Mouse (Mus musculus) heart, embryonic 13.5 days (tissue): ENCODE measurements at regions not wholly inside any gene's neighbourhood (a gene's known extent, or its start where the extent isn't known, plus 50 kb on each side); places are given as distances from the start of the nearest gene placed in this dataset.
"Not testable (repeated sequence)": the region's sequence is repeated elsewhere in the genome, so short reads cannot be mapped to it uniquely, and the experiment has no call there.

Experiments
- ATAC-seq: fragments of 200-750 bp; cut with Nextera tagmentation; 2 replicates; pipeline ENCODE4 v1.8.0; 2017; ENCODE audit warnings: moderate TSS enrichment; ENCODE audit not compliant: insufficient number of reproducible peaks, low FRiP score, low TSS enrichment; ENCODE audit errors: extremely low read depth
- H3K27ac ChIP-seq: fragments of 300-500 bp; sonication (generic); replicated peaks from 2 replicates; pipeline ENCODE4 v1.5.1; 2015; ENCODE audit warnings: moderate library complexity, mild to moderate bottlenecking, inconsistent platforms
- H3K27me3 ChIP-seq: fragments of 300-500 bp; sonication (generic); replicated peaks from 2 replicates; pipeline ENCODE4 v1.6.1; 2015; ENCODE audit warnings: mild to moderate bottlenecking, inconsistent platforms
- H3K36me3 ChIP-seq: fragments of 300-500 bp; sonication (generic); 2 replicates; pipeline ENCODE4 v1.6.1; 2015; ENCODE audit warnings: mild to moderate bottlenecking, inconsistent platforms
- H3K4me1 ChIP-seq: fragments of 300-500 bp; sonication (generic); 2 replicates; pipeline ENCODE4 v1.6.1; 2015; ENCODE audit warnings: inconsistent platforms
- H3K4me2 ChIP-seq: fragments of 300-500 bp; sonication (generic); 2 replicates; pipeline ENCODE4 v1.6.1; 2015; ENCODE audit warnings: inconsistent platforms, mild to moderate bottlenecking, moderate library complexity
- H3K4me3 ChIP-seq: fragments of 300-500 bp; sonication (generic); 2 replicates; pipeline ENCODE4 v1.5.1; 2015; ENCODE audit warnings: moderate library complexity, mild to moderate bottlenecking, inconsistent platforms
- H3K9ac ChIP-seq: fragments of 300-500 bp; sonication (generic); 2 replicates; pipeline ENCODE4 v1.6.1; 2015; ENCODE audit warnings: inconsistent platforms, mild to moderate bottlenecking, moderate library complexity
- H3K9me3 ChIP-seq: fragments of 300-500 bp; sonication (generic); 2 replicates; pipeline ENCODE4 v1.6.1; 2016; ENCODE audit warnings: inconsistent platforms
- WGBS: fragments of 180-500 bp; shearing (Covaris S2); methylation state at CpG from one replicate; pipeline ENCODE4 v1.1.7; 2015; ENCODE audit warnings: mixed read lengths; 5-methylcytosine and 5-hydroxymethylcytosine counted together

DNA sequence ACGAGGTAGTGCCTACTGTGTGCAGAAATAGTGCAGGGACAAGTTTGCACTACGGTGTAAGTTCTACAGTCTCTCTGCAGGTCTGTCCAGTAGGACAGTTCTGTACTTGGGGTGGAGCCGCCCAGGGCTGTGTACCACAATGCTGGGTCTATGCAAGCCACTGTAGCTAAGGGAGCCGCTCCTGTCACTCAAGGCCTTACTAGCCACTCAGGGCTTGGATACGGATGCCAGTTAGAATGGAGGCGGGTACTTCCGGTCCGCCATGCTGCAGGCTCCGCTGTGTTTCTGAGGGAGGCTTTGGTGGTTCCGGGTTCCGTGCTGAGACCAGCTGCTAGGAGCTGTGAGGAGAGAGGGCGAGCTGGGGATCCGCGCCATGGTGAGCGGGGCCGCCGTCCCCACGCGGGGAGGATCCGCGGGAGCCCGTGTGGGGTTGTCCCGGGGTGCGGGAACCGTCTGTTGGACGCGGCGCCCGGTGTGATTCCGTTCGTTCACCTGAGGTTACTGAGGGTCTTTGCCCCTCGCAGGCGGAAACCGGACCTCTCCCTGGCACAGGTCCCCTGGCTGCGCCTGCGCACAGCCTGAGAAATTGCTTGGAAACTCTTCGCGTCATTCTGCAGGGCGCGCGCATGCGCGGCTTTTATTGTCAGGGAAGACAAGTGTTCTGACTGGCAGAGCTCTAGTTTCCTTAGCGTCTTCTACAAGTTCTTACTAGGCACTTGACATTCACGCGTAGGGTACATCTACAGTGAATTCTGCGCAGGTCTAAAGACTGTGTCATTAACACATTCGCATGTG is 51.0 kb upstream of the Zfp873 start:
- H3K4me3 ChIP-seq = peak overlapping the region; percentile 53
- not testable (repeated sequence) for H3K27me3 ChIP-seq, H3K9me3 ChIP-seq, H3K27ac ChIP-seq, H3K4me1 ChIP-seq
- ATAC-seq = peak; percentile 97
- H3K9ac ChIP-seq = peak overlapping the region; percentile 62
- H3K36me3 ChIP-seq = peaks cover 28% of the 10 kb centered on the region
- peak overlapping the region; percentile 64 for H3K4me2 ChIP-seq
- under 1% methylated on average over 12 of the region's 48 CpGs for WGBS
